Mouse (Mus musculus) lung, embryonic 16.5 days (tissue): ENCODE results near the gene Klf3. TPM values are rescaled to one million over a fixed set of nuclear protein-coding genes. Genes with fewer than 3 reads are reported as not detected.

Experiments used
- ATAC-seq: fragments of 200-750 bp; cut with Nextera tagmentation; 2 replicates; pipeline ENCODE4 v1.8.0; 2017; ENCODE audit warnings: low read depth, mild to moderate bottlenecking, moderate library complexity
- H3K27ac ChIP-seq: fragments of 300-500 bp; sonication (generic); 2 replicates; pipeline ENCODE4 v1.5.1; 2014; ENCODE audit warnings: mild to moderate bottlenecking, control low read depth, low read length
- H3K27me3 ChIP-seq: fragments of 300-500 bp; sonication (generic); 2 replicates; pipeline ENCODE4 v1.6.1; 2014; ENCODE audit warnings: low read depth, low read length, mixed read lengths; ENCODE audit not compliant: control insufficient read depth, insufficient read depth
- H3K36me3 ChIP-seq: fragments of 300-500 bp; sonication (generic); 2 replicates; pipeline ENCODE4 v1.6.1; 2014; ENCODE audit warnings: low read length; ENCODE audit not compliant: control insufficient read depth, insufficient read depth
- H3K4me1 ChIP-seq: fragments of 300-500 bp; sonication (generic); replicated peaks from 2 replicates; pipeline ENCODE4 v1.6.1; 2014; ENCODE audit warnings: low read length, mixed read lengths; ENCODE audit not compliant: control insufficient read depth, insufficient read depth
- H3K4me2 ChIP-seq: fragments of 300-500 bp; sonication (generic); 2 replicates; pipeline ENCODE4 v1.6.1; 2014; ENCODE audit warnings: low read depth, low read length, control low read depth
- H3K4me3 ChIP-seq: fragments of 300-500 bp; sonication (generic); 2 replicates; pipeline ENCODE4 v1.5.1; 2014; ENCODE audit warnings: mild to moderate bottlenecking, low read length, control low read depth
- H3K9ac ChIP-seq: fragments of 300-500 bp; sonication (generic); 2 replicates; pipeline ENCODE4 v1.6.1; 2014; ENCODE audit warnings: low read length, control low read depth
- H3K9me3 ChIP-seq: fragments of 300-500 bp; sonication (generic); 2 replicates; pipeline ENCODE4 v1.6.1; 2016; ENCODE audit warnings: low read length; ENCODE audit not compliant: control insufficient read depth
- WGBS: fragments of 180-500 bp; shearing (Covaris S2); extraction: QIAGEN DNeasy Blood & Tissue Kit; methylation state at CpG from one replicate; pipeline ENCODE4 v1.1.7; 2014; 5-methylcytosine and 5-hydroxymethylcytosine counted together
- polyA plus RNA-seq: library from polyadenylated mRNA; unstranded; fragments of >200 nt; fragmentation: Nextera tagmentation; extraction: Ambion mirVana; gene quantifications from 2 replicates; pipeline ENCODE4 v1.2.1, GENCODE M21; 2015

The Klf3 gene
- polyA plus RNA-seq, 1 experiment from 2014 or later = 61.5 TPM

DNA sequence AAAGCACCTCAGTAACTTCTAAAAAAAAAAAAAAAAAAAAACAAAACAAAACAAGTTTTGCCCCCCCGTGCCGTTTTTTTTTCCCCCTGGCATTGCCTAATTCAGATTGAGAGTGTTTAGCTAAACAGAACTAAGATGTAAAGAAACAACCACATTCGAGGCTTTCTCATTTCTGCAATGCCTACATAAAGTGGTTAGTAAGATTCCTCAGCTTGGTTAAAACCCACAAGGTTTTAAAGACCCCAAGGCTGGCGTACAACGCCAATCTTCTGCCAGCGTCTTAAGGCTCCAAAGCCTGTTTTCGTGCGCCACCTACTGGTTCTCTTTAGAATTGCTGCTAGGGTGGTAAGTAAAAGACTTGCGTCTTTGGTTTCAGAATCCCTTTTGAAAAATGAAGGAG lies 10.2 kb downstream of the Klf3 start:
- Histone ChIP-seq H3K9ac (0 out of 2 replicates have a peak overlapping the region, but pooled peaks have one; percentile 68), H3K27me3 (no peaks in the 10 kb centered on the region), H3K27ac (peak overlapping the region; percentile 98), H3K4me1 (peaks cover 67% of the 10 kb centered on the region), H3K36me3 (peaks cover 6% of the 10 kb centered on the region), H3K4me3 (peak overlapping the region; percentile 35; the same call in 1 of the 2 replicates), H3K4me2 (peak overlapping the region; percentile 65), H3K9me3 (no peaks in the 10 kb centered on the region)
- 5% methylated on average over 9 of the region's 9 CpGs for WGBS
- ATAC-seq = no peak

- Histone ChIP-seq H3K9me3 (no peaks in the 10 kb centered on the region), H3K4me3 (no peak overlapping the region), H3K36me3 (peaks cover 13% of the 10 kb centered on the region), H3K27me3 (no peaks in the 10 kb centered on the region), H3K9ac (no peak overlapping the region), H3K27ac (no peak overlapping the region), H3K4me2 (no peak overlapping the region), H3K4me1 (peaks cover 62% of the 10 kb centered on the region)
- ATAC-seq = no peak
- 72% methylated on average over 7 of the region's 7 CpGs for WGBS
These were observed 11.2 kb downstream of the Klf3 start for GRCm38 (mm10) chr5:64814416-64814815.

DNA sequence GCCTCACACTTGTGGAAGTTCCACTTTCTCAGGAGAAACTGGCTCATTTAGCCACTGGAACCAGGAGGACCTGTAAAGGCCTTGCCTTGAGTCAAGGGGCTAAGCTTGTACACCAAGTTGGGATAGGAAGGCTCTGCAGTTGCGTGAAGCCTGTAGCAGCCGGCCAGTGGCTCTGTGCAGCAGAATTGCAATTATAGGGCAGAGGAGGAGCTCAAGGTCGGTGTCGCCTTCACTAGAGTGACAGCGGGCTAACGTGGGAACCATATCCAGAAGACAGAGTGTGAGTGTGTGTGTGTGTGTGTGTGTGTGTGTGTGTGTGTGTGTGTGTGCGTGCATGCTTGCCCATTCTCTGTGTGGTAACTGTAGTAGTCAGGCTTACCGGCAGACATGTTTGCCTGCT lies 12.4 kb downstream of the Klf3 start:
- 71% methylated on average over 8 of the region's 8 CpGs for WGBS
- H3K9me3 ChIP-seq = no peaks in the 10 kb centered on the region
- H3K4me2 ChIP-seq = no peak overlapping the region
- no peaks in the 10 kb centered on the region for H3K27me3 ChIP-seq
- H3K9ac ChIP-seq = no peak overlapping the region
- H3K27ac ChIP-seq = no peak overlapping the region
- H3K4me1 ChIP-seq = peaks cover 52% of the 10 kb centered on the region
- no peak overlapping the region for H3K4me3 ChIP-seq
- no peak for ATAC-seq
- peaks cover 22% of the 10 kb centered on the region for H3K36me3 ChIP-seq

- Histone ChIP-seq H3K27me3 (no peaks in the 10 kb centered on the region), H3K27ac (no peak overlapping the region), H3K9ac (no peak overlapping the region), H3K4me3 (no peak overlapping the region), H3K4me2 (no peak overlapping the region), H3K36me3 (peaks cover 28% of the 10 kb centered on the region), H3K4me1 (peaks cover 44% of the 10 kb centered on the region), H3K9me3 (no peaks in the 10 kb centered on the region)
- ATAC-seq = no peak; the same call in 1 of the 2 replicates
- WGBS = 45% methylated on average over 15 of the region's 15 CpGs
These were observed 13.2 kb downstream of the Klf3 start for GRCm38 (mm10) chr5:64816290-64816973.

DNA sequence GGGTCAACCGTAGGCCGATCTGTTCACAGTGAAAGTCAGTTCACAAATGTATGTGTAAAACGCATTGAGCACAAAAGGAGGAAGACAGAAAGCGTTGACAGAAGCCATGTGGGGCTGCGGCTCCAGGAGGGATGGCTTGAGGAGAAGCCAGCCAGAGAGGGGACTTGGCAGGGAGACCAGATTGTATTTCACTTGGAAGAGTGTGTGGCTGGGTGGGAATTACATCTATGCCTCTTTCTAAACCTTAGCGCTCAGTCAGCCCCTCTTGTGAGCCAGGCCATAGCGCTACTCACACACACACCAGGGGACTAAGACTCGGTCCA lies 13.7 kb downstream of the Klf3 start:
- H3K9me3 ChIP-seq = no peaks in the 10 kb centered on the region
- WGBS = 38% methylated on average over 8 of the region's 8 CpGs
- H3K36me3 ChIP-seq = peaks cover 34% of the 10 kb centered on the region
- peak; percentile 57; the same call in 1 of the 2 replicates for ATAC-seq
- no peak overlapping the region for H3K9ac ChIP-seq
- H3K4me3 ChIP-seq = no peak overlapping the region
- no peaks in the 10 kb centered on the region for H3K27me3 ChIP-seq
- H3K4me2 ChIP-seq = no peak overlapping the region
- H3K4me1 ChIP-seq = peaks cover 39% of the 10 kb centered on the region
- 0 out of 2 replicates have a peak overlapping the region, but pooled peaks have one; percentile 15 for H3K27ac ChIP-seq

GRCm38 (mm10) chr5:64819390-64819789 lies 16.2 kb downstream of the Klf3 start:
- no peak overlapping the region for H3K9ac ChIP-seq

GRCm38 (mm10) chr5:64820138-64820537 lies 16.9 kb downstream of the Klf3 start:
- Histone ChIP-seq H3K27ac (no peak overlapping the region), H3K27me3 (no peaks in the 10 kb centered on the region), H3K4me2 (no peak overlapping the region), H3K9ac (no peak overlapping the region), H3K4me1 (peaks cover 20% of the 10 kb centered on the region), H3K4me3 (no peak overlapping the region), H3K36me3 (peaks cover 63% of the 10 kb centered on the region), H3K9me3 (no peaks in the 10 kb centered on the region)
- ATAC-seq = no peak
- 93% methylated on average over 10 of the region's 10 CpGs for WGBS

More at GRCm38 (mm10) chr5:64819390-64819789, 16.2 kb downstream of the Klf3 start:
- Histone ChIP-seq H3K4me2 (no peak overlapping the region), H3K36me3 (peaks cover 58% of the 10 kb centered on the region), H3K4me1 (peaks cover 21% of the 10 kb centered on the region), H3K27me3 (no peaks in the 10 kb centered on the region), H3K4me3 (no peak overlapping the region), H3K9me3 (no peaks in the 10 kb centered on the region), H3K27ac (no peak overlapping the region)
- ATAC-seq = no peak
- WGBS = 58% methylated on average over 6 of the region's 6 CpGs

GRCm38 (mm10) chr5:64821294-64821693 lies 18.1 kb downstream of the Klf3 start:
- WGBS = 86% methylated on average over 2 of the region's 2 CpGs
- no peak overlapping the region for H3K4me2 ChIP-seq

DNA sequence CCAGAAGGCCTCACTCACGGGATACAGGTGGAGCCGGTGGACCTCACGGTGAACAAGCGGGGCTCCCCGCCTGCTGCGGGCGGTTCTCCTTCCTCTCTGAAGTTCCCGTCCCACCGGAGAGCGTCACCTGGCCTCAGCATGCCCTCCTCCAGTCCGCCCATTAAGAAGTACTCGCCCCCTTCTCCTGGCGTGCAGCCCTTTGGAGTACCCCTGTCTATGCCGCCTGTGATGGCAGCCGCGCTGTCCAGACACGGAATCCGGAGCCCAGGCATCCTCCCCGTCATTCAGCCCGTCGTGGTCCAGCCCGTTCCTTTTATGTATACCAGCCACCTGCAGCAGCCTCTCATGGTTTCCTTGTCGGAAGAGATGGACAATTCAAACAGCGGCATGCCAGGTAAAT lies 18.8 kb downstream of the Klf3 start:
- no peak overlapping the region for H3K4me3 ChIP-seq
- no peak overlapping the region for H3K27ac ChIP-seq
- no peak for ATAC-seq
- H3K9ac ChIP-seq = no peak overlapping the region
- no peaks in the 10 kb centered on the region for H3K27me3 ChIP-seq
- no peaks in the 10 kb centered on the region for H3K9me3 ChIP-seq
- peaks cover 11% of the 10 kb centered on the region for H3K4me1 ChIP-seq
- no peak overlapping the region for H3K4me2 ChIP-seq
- 91% methylated on average over 24 of the region's 24 CpGs for WGBS
- peaks cover 78% of the 10 kb centered on the region for H3K36me3 ChIP-seq

More at GRCm38 (mm10) chr5:64821294-64821693, 18.1 kb downstream of the Klf3 start:
- Histone ChIP-seq H3K27me3 (no peaks in the 10 kb centered on the region), H3K9me3 (no peaks in the 10 kb centered on the region), H3K4me3 (no peak overlapping the region), H3K4me1 (peaks cover 13% of the 10 kb centered on the region), H3K36me3 (peaks cover 72% of the 10 kb centered on the region), H3K9ac (no peak overlapping the region), H3K27ac (no peak overlapping the region)
- no peak for ATAC-seq
